Mouse (Mus musculus): ENCODE measurements at regions not wholly inside any gene's neighbourhood (a gene's known extent, or its start where the extent isn't known, plus 50 kb on each side); places are given as distances from the start of the nearest gene placed in this dataset.

DNA sequence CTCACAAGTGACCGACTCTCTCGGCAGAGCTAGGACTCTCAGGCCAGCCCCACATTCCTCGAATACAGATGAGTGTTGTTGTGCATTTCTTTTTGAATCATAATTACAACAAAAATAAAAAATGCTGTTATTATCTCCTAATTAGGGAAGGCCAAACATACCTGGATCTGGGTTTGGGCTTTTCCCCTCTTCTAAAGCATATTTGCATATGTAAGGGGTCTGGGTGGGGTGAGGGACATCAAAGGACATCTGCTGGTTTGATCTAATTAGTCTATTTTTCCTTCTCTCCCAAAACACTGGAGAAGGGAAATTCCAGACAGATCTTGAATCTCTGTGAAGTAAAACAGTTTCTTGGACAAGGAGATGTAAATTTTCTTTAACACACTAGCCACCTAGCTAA lies 85.3 kb downstream of the Tfap2a start:
- DNase-seq (ENCODE audit: low spot score) (no peak), ATAC-seq (ENCODE audit: insufficient number of reproducible peaks, low FRiP score, low TSS enrichment, low read depth) (no peak)
- Histone ChIP-seq H3K36me3 (ENCODE audit: control insufficient read depth, insufficient read depth, low read length) (no peaks in the 10 kb centered on the region), H3K27me3 (ENCODE audit: control insufficient read depth, insufficient read depth, low read length) (no peaks in the 10 kb centered on the region), H3K9me3 (ENCODE audit: control insufficient read depth, low read length) (no peaks in the 10 kb centered on the region), H3K27ac (replicated peaks; ENCODE audit: low read depth, low read length) (no peak overlapping the region), H3K4me3 (ENCODE audit: low read depth, low read length) (no peak overlapping the region), H3K4me1 (ENCODE audit: control insufficient read depth, insufficient read depth, low read length) (0 out of 2 replicates have a peak, but pooled peaks cover 8% of the 10 kb centered on the region), H3K9ac (ENCODE audit: low read length) (no peak overlapping the region), H3K4me2 (ENCODE audit: low read depth, severe bottlenecking) (no peak overlapping the region)
- 53% methylated on average over 3 of the region's 3 CpGs for WGBS

DNA sequence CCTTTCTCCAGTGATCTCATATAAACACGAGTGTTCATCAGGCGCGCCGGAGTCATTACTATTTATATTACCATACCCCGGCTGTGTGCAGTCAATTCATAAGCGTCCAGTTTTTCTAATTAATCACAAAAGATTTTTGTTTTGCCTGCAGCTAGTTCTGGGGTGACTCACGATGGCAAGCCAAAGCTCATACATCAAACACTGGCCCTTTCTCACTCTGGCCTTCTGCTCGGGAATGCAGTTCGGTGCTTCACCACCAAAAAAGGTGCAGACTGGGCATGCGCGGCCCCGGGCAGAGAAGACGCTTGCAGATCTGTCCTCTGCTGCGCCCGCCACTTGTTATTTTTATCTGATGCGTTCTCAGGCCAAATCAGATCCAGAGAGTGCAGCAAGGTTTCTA lies 87.1 kb downstream of the Tfap2a start:
- H3K9ac ChIP-seq (ENCODE audit: low read length) = no peak overlapping the region
- no peaks in the 10 kb centered on the region for H3K36me3 ChIP-seq (ENCODE audit: control insufficient read depth, insufficient read depth, low read length)
- peaks cover 12% of the 10 kb centered on the region; the same call in 1 of the 2 replicates for H3K4me1 ChIP-seq (ENCODE audit: control insufficient read depth, insufficient read depth, low read length)
- H3K9me3 ChIP-seq (ENCODE audit: control insufficient read depth, low read length) = no peaks in the 10 kb centered on the region
- peak; percentile 65 for DNase-seq (ENCODE audit: low spot score)
- H3K4me2 ChIP-seq (ENCODE audit: low read depth, severe bottlenecking) = no peak overlapping the region
- H3K27me3 ChIP-seq (ENCODE audit: control insufficient read depth, insufficient read depth, low read length) = no peaks in the 10 kb centered on the region
- no peak overlapping the region for H3K4me3 ChIP-seq (ENCODE audit: low read depth, low read length)
- 55% methylated on average over 16 of the region's 16 CpGs for WGBS
- no peak overlapping the region for H3K27ac ChIP-seq (replicated peaks; ENCODE audit: low read depth, low read length)
- no peak for ATAC-seq (ENCODE audit: insufficient number of reproducible peaks, low FRiP score, low TSS enrichment, low read depth)

DNA sequence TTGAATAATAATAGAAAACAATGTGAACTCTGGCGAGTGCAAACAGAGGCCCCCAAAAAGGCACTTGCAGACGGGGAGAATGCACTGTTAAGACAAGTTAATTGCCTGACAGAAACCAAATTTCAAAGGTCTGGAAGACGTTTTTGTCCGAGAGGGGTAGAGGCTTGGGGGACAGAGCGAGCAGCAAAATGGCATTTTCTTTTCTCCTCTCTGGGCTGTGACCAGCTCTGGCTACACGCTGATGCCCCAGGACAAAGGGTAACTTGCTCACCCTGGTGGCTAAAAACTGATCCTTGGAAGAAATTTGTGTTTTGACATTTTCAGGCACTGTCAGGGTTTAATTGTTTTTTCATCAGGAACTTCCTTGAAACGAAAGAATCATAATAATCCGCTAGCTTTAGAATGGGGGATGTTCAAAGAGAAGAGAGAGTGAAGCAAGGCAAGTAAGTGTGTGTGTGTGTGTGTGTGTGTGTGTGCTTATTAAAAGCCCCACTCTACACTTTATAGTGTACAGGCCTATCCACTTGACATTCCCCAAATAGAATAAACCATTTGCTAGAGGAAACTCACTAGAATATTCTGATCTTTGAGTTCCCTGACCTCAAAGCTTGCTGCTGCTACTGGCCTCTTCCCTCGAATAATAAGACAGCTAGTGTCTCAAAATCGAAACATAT lies 88.0 kb downstream of the Tfap2a start:
- Histone ChIP-seq H3K27me3 (ENCODE audit: control insufficient read depth, insufficient read depth, low read length) (no peaks in the 10 kb centered on the region), H3K9me3 (ENCODE audit: control insufficient read depth, low read length) (no peaks in the 10 kb centered on the region), H3K27ac (replicated peaks; ENCODE audit: low read depth, low read length) (no peak overlapping the region), H3K9ac (ENCODE audit: low read length) (peak overlapping the region; percentile 22; the same call in 1 of the 2 replicates), H3K4me2 (ENCODE audit: low read depth, severe bottlenecking) (peak overlapping the region; percentile 22; the same call in 1 of the 2 replicates), H3K4me3 (ENCODE audit: low read depth, low read length) (no peak overlapping the region), H3K4me1 (ENCODE audit: control insufficient read depth, insufficient read depth, low read length) (peaks cover 12% of the 10 kb centered on the region; the same call in 1 of the 2 replicates), H3K36me3 (ENCODE audit: control insufficient read depth, insufficient read depth, low read length) (no peaks in the 10 kb centered on the region)
- no peak for DNase-seq (ENCODE audit: low spot score)
- no peak for ATAC-seq (ENCODE audit: insufficient number of reproducible peaks, low FRiP score, low TSS enrichment, low read depth)
- 31% methylated on average over 10 of the region's 10 CpGs for WGBS

DNA sequence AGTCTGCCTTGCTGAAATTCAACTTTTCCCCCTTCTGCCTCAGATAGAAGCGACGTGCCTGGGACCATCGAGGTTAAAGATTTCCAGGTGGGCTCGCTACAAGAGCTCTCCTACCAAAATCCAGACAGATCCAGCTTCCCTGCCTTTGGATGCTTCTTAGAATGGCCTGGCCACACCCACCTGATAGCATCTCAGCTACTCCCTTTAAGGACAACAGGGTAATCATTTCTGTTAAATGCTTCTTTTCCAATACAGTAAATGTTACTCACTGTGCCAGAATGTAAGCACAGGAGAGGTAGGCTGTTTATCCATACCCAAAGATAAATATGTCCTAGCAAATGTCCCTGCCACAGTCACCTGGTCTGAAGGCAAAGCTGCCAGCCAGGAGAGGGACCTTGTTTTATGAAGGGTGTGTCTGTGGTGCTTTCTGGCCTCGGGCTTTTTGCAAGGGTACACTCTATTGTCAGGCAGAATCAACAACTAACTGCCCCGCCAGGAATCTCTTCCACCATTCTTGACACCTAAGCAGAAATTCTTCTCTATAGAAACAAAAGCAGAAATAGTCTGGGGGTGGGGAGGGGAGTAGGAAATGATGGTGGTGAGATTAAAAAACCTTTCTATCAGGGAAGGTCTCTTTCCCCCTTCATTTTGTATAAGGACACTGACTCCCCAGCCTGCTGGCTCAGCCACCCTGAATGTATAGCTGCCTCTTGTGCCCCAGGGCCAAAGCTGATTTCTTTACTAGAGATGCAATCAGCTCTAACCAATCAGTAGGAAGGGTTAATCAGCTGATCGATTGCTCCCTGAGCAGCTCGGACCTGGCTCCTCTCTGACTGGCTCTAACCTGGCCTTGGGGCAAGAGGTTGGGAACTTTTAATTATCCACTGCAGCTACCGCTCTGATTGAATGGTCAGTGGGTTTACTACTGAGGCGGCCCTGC lies 88.8 kb downstream of the Tfap2a start:
- Histone ChIP-seq H3K4me3 (ENCODE audit: low read depth, low read length) (no peak overlapping the region), H3K9me3 (ENCODE audit: control insufficient read depth, low read length) (no peaks in the 10 kb centered on the region), H3K36me3 (ENCODE audit: control insufficient read depth, insufficient read depth, low read length) (no peaks in the 10 kb centered on the region), H3K9ac (ENCODE audit: low read length) (peak overlapping the region; percentile 22; the same call in 1 of the 2 replicates), H3K27me3 (ENCODE audit: control insufficient read depth, insufficient read depth, low read length) (no peaks in the 10 kb centered on the region), H3K4me2 (ENCODE audit: low read depth, severe bottlenecking) (peak overlapping the region; percentile 22; the same call in 1 of the 2 replicates), H3K4me1 (ENCODE audit: control insufficient read depth, insufficient read depth, low read length) (peaks cover 12% of the 10 kb centered on the region; the same call in 1 of the 2 replicates), H3K27ac (replicated peaks; ENCODE audit: low read depth, low read length) (no peak overlapping the region)
- ATAC-seq (ENCODE audit: insufficient number of reproducible peaks, low FRiP score, low TSS enrichment, low read depth) (no peak), DNase-seq (ENCODE audit: low spot score) (no peak)
- WGBS = 34% methylated on average over 10 of the region's 10 CpGs

DNA sequence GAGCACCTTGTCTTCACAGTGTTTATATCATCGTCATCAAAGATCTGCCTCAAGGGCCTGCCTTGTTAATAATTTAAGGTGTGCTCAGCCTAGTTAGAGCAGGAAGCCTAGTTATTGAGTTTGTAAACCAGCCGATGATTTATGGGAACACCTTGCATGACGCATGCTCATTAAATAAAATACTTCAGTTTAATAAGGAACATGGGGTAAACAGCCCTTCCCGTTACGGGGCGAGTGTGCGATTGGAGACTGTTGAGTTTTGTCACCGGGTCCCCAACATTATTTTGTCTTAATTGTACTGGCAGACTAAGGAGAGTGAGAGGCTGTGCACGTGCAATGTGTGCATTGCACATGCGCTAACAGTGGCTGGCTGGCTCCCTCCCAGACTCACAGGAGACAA lies 92.0 kb downstream of the Tfap2a start:
- DNase-seq (ENCODE audit: low spot score) (peak; percentile 53), ATAC-seq (ENCODE audit: insufficient number of reproducible peaks, low FRiP score, low TSS enrichment, low read depth) (peak; percentile 57; the same call in 1 of the 2 replicates)
- Histone ChIP-seq H3K36me3 (ENCODE audit: control insufficient read depth, insufficient read depth, low read length) (no peaks in the 10 kb centered on the region), H3K27me3 (ENCODE audit: control insufficient read depth, insufficient read depth, low read length) (no peaks in the 10 kb centered on the region), H3K4me1 (ENCODE audit: control insufficient read depth, insufficient read depth, low read length) (peaks cover 12% of the 10 kb centered on the region; the same call in 1 of the 2 replicates), H3K4me2 (ENCODE audit: low read depth, severe bottlenecking) (no peak overlapping the region), H3K9me3 (ENCODE audit: control insufficient read depth, low read length) (no peaks in the 10 kb centered on the region), H3K9ac (ENCODE audit: low read length) (no peak overlapping the region), H3K4me3 (ENCODE audit: low read depth, low read length) (no peak overlapping the region), H3K27ac (replicated peaks; ENCODE audit: low read depth, low read length) (no peak overlapping the region)
- WGBS = 23% methylated on average over 10 of the region's 10 CpGs

DNA sequence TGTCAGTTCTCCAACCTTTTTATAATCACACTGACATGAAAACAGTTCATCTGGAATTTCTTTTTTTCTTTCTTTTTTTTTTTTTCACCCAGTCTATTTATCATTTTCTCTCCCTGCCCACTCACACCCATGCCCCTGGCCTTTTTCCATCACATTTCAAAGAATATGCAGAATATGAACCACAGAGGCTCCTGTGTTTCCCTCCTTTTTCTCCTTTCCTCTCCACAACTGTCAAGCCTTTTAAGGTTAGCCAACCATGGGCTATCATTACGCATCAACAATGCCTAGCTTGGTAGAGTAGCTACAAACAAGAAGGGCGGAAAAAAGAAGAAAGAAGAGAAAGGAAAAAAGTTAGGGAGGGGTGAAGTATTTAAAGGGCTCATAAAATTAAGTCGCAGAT lies 92.5 kb downstream of the Tfap2a start:
- Histone ChIP-seq H3K9ac (ENCODE audit: low read length) (no peak overlapping the region), H3K27ac (replicated peaks; ENCODE audit: low read depth, low read length) (no peak overlapping the region), H3K27me3 (ENCODE audit: control insufficient read depth, insufficient read depth, low read length) (no peaks in the 10 kb centered on the region), H3K4me3 (ENCODE audit: low read depth, low read length) (no peak overlapping the region), H3K4me1 (ENCODE audit: control insufficient read depth, insufficient read depth, low read length) (peaks cover 12% of the 10 kb centered on the region; the same call in 1 of the 2 replicates), H3K9me3 (ENCODE audit: control insufficient read depth, low read length) (no peaks in the 10 kb centered on the region), H3K36me3 (ENCODE audit: control insufficient read depth, insufficient read depth, low read length) (no peaks in the 10 kb centered on the region), H3K4me2 (ENCODE audit: low read depth, severe bottlenecking) (no peak overlapping the region)
- no peak for DNase-seq (ENCODE audit: low spot score)
- whole genome bisulfite sequencing = 34% methylated on average over 3 of the region's 3 CpGs
- ATAC-seq (ENCODE audit: insufficient number of reproducible peaks, low FRiP score, low TSS enrichment, low read depth) = no peak

DNA sequence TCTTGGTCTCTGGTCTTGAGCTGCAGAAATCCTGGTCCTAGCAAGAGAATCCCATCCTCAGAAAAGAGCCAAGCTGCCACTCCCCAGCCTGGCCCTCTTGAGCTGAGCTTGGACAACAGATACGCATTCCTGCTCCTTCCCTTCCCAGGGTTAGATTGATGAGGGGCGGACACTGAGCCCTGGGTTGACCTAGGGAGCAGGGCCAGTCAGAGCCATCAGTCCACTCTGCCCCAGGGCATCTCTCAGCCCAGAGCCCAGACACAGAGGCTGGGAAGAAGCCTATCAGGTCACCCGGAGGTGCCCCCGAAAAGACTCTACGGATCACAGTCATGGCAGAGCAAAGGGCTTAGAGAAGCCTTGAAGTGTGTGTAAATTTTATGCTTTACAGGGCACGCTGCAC lies 95.2 kb downstream of the Tfap2a start:
- Histone ChIP-seq H3K9me3 (ENCODE audit: control insufficient read depth, low read length) (no peaks in the 10 kb centered on the region), H3K27ac (replicated peaks; ENCODE audit: low read depth, low read length) (no peak overlapping the region), H3K36me3 (ENCODE audit: control insufficient read depth, insufficient read depth, low read length) (no peaks in the 10 kb centered on the region), H3K4me3 (ENCODE audit: low read depth, low read length) (no peak overlapping the region), H3K9ac (ENCODE audit: low read length) (no peak overlapping the region), H3K4me1 (ENCODE audit: control insufficient read depth, insufficient read depth, low read length) (peaks cover 4% of the 10 kb centered on the region; the same call in 1 of the 2 replicates), H3K27me3 (ENCODE audit: control insufficient read depth, insufficient read depth, low read length) (no peaks in the 10 kb centered on the region), H3K4me2 (ENCODE audit: low read depth, severe bottlenecking) (no peak overlapping the region)
- WGBS = 65% methylated on average over 6 of the region's 6 CpGs
- ATAC-seq (ENCODE audit: insufficient number of reproducible peaks, low FRiP score, low TSS enrichment, low read depth) (no peak), DNase-seq (ENCODE audit: low spot score) (no peak)

DNA sequence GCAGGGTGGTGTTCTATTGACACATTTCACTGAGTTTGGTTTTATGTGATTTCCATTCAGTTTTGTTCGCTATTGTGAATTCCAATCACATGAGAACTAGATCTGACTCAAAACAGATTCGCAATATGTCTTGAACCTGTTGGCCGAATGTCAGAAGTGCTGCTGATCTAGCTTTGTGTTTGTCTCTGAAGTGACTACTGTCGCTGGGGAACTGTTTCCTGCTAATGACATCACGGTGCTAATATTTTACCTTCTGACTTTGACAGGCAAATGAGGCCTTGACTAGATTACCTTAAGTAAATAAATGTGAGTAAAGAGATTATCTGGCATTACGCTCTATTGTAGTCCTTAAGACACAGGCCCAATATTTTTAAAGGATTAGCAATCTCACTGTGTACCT lies 100.9 kb downstream of the Tfap2a start:
- H3K36me3 ChIP-seq (ENCODE audit: control insufficient read depth, insufficient read depth, low read length) = no peaks in the 10 kb centered on the region
- no peak overlapping the region for H3K4me3 ChIP-seq (ENCODE audit: low read depth, low read length)
- DNase-seq (ENCODE audit: low spot score) (no peak), ATAC-seq (ENCODE audit: insufficient number of reproducible peaks, low FRiP score, low TSS enrichment, low read depth) (no peak)
- no peaks in the 10 kb centered on the region for H3K4me1 ChIP-seq (ENCODE audit: control insufficient read depth, insufficient read depth, low read length)
- H3K9ac ChIP-seq (ENCODE audit: low read length) = no peak overlapping the region
- no peaks in the 10 kb centered on the region for H3K27me3 ChIP-seq (ENCODE audit: control insufficient read depth, insufficient read depth, low read length)
- no peak overlapping the region for H3K27ac ChIP-seq (replicated peaks; ENCODE audit: low read depth, low read length)
- no peak overlapping the region for H3K4me2 ChIP-seq (ENCODE audit: low read depth, severe bottlenecking)
- 84% methylated on average over 6 of the region's 6 CpGs for WGBS
- no peaks in the 10 kb centered on the region for H3K9me3 ChIP-seq (ENCODE audit: control insufficient read depth, low read length)
